Mouse (Mus musculus) forebrain, postnatal 0 days (tissue): ENCODE results near the gene Slc43a2. TPM values are rescaled to one million over a fixed set of nuclear protein-coding genes. Genes with fewer than 3 reads are reported as not detected.

Experiments
- ATAC-seq: fragments of 200-750 bp; cut with Nextera tagmentation; 2 replicates; pipeline ENCODE4 v1.8.0; 2017; ENCODE audit warnings: mild to moderate bottlenecking, moderate library complexity
- DNase-seq: peaks from one replicate; pipeline ENCODE4 v3.0.0-alpha.2; 2015
- H3K27ac ChIP-seq: fragments of 300-500 bp; sonication (generic); 2 replicates; pipeline ENCODE4 v1.5.1; 2014; ENCODE audit warnings: low read depth, mild to moderate bottlenecking, antibody characterized with exemption, low read length, moderate library complexity, mixed read lengths
- H3K27me3 ChIP-seq: fragments of 300-500 bp; sonication (generic); 2 replicates; pipeline ENCODE4 v1.6.1; 2014; ENCODE audit warnings: mild to moderate bottlenecking, low read length, mixed read lengths; ENCODE audit not compliant: insufficient read depth
- H3K36me3 ChIP-seq: fragments of 300-500 bp; sonication (generic); 2 replicates; pipeline ENCODE4 v1.6.1; 2014; ENCODE audit warnings: mild to moderate bottlenecking, moderate library complexity; ENCODE audit not compliant: insufficient read depth
- H3K4me1 ChIP-seq: fragments of 300-500 bp; sonication (generic); 2 replicates; pipeline ENCODE4 v1.6.1; 2014; ENCODE audit warnings: antibody characterized with exemption; ENCODE audit not compliant: insufficient read depth
- H3K4me2 ChIP-seq: fragments of 300-500 bp; sonication (generic); 2 replicates; pipeline ENCODE4 v1.6.1; 2014; ENCODE audit warnings: low read depth, mild to moderate bottlenecking, moderate library complexity
- H3K4me3 ChIP-seq: fragments of 300-500 bp; sonication (generic); 2 replicates; pipeline ENCODE4 v1.5.1; 2014; ENCODE audit warnings: low read depth, low read length, mixed read lengths
- H3K9ac ChIP-seq: fragments of 300-500 bp; sonication (generic); 2 replicates; pipeline ENCODE4 v1.6.1; 2014; ENCODE audit warnings: mild to moderate bottlenecking
- H3K9me3 ChIP-seq: fragments of 300-500 bp; sonication (generic); 2 replicates; pipeline ENCODE4 v1.6.1; 2016; ENCODE audit warnings: low read length
- CTCF ChIP-seq: sonication (generic); IDR thresholded peaks from 2 replicates; pipeline ENCODE4 v1.5.1; 2016; ENCODE audit warnings: antibody characterized with exemption, control low read depth, low read depth
- WGBS: fragments of 180-500 bp; shearing (Covaris S2); extraction: QIAGEN DNeasy Blood & Tissue Kit; methylation state at CpG from one replicate; pipeline ENCODE4 v1.1.7; 2014; 5-methylcytosine and 5-hydroxymethylcytosine counted together
- polyA plus RNA-seq: library from polyadenylated mRNA; unstranded; fragments of >200 nt; fragmentation: Nextera tagmentation; extraction: Ambion mirVana; gene quantifications from 2 replicates; pipeline ENCODE4 v1.2.1, GENCODE M21; 2015
- total RNA-seq: library from RNA; depleted of rRNA; stranded (reverse); fragments of >200 nt; gene quantifications from 2 replicates; pipeline ENCODE4 v1.2.3, GENCODE M21; 2014

The Slc43a2 gene
- total and polyA plus RNA-seq, 2 experiments from 2014 or later: 14.1 to 24.0 TPM

DNA sequence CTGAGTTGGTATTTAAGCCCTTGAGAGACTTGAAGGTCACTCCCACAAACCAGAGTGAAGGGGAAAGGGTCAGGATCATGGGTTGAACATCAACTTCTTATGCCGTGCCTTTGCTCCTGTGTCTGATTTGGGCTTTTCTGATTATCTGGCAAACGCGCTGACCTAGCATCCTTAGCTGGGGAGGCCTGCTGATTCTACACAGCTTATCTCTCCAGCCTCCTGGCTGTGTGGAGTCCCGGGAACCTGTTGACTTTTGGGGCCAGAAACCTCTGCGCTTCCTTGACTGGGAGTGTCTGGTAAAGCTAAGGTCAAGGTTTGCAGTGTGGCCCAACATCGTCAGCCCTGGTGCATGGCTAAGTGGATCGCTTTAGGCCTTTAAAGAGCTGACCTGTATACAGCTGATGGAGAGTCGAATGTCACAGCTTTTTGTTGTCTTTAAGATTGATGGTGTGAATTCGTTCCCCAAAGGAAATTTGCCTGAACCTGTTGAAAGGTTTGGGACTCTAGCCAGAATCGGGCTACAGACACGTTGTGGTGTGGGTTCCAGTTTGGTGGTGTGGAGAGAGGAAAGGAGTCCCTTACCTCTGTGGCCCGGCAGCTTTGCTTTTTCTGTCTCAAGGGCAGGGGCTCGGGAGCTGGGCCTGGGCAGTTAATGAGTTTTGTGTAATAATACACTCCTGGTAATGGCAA is 3.8 kb downstream of the Slc43a2 start:
- Histone ChIP-seq H3K9ac (0 out of 2 replicates have a peak overlapping the region, but pooled peaks have one; percentile 35), H3K27ac (no peak overlapping the region)

DNA sequence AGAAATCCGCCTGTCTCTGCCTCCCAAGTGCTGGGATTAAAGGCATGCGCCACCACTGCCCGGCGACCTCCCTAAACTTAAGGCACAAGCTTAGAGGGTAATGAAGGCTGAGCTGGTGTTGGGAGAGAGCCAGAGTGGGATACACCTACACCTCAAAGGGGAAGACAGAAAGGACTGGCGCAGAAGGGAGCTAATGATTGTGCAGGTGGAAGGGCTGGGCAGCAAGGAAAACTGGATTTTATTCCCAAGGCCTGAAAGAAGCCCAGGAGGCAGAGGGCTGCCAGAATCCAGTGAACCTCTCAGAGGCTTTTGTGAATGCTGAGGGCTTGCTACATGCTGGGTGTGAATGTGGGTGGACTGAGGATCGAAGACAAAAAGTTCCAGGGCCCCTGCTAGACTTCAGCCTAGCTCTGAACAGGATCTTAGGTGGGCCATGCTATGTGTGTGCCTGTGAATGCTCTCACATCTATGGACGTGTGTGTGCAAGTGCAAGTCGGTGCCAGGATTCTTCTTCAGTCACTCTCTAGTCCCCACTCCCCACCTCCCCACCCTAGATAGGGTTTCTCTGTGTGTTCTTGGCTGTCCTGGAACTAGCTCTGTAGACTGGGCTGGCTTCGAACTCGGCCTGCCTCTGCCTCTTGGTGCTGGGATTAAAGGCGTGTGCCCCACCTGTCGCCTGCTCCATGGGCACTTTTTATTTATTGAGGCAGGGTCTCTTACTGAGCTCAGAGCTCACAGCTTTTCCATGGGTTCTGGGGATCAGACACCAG is 4.9 kb downstream of the Slc43a2 start:
- no peak for ATAC-seq
- Histone ChIP-seq H3K9ac (no peak overlapping the region), H3K4me1 (peaks cover 11% of the 10 kb centered on the region), H3K27me3 (no peaks in the 10 kb centered on the region), H3K4me3 (no peak overlapping the region), H3K36me3 (no peaks in the 10 kb centered on the region), H3K27ac (no peak overlapping the region), H3K9me3 (no peaks in the 10 kb centered on the region), H3K4me2 (no peak overlapping the region)
- no peak for DNase-seq
- WGBS: 87% methylated on average over 12 of the region's 12 CpGs
- TF ChIP-seq CTCF: no peak

More for the DNA sequence above, 3.8 kb downstream of the Slc43a2 start:
- Histone ChIP-seq H3K9me3 (no peaks in the 10 kb centered on the region), H3K27me3 (no peaks in the 10 kb centered on the region), H3K36me3 (no peaks in the 10 kb centered on the region), H3K4me2 (peak overlapping the region; percentile 28), H3K4me1 (peaks cover 11% of the 10 kb centered on the region), H3K4me3 (0 out of 2 replicates have a peak overlapping the region, but pooled peaks have one; percentile 11)
- TF ChIP-seq CTCF: no peak
- WGBS: 59% methylated on average over 13 of the region's 13 CpGs
- no peak for DNase-seq
- no peak for ATAC-seq

DNA sequence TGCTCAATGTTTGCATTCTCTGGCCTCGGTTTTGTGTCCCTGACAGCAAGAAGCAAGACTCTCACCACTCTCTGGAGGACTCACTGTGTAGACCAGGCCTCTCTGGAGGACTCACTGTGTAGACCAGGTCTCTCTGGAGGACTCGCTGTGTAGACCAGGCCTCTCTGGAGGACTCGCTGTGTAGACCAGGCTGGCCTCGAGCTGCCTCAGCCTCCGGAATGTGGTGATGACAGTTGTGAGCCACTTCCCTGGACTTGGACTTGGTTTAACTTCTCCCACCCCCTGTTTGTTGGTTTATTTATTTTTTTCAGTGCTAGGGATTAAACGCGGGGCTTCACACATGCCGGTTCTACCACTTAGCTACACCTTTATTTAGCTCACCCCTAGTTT is 5.5 kb downstream of the Slc43a2 start:
- Histone ChIP-seq H3K4me1 (peaks cover 11% of the 10 kb centered on the region), H3K36me3 (no peaks in the 10 kb centered on the region), H3K9me3 (no peaks in the 10 kb centered on the region), H3K27me3 (no peaks in the 10 kb centered on the region), H3K4me3 (no peak overlapping the region), H3K9ac (no peak overlapping the region), H3K4me2 (no peak overlapping the region), H3K27ac (no peak overlapping the region)
- no peak for DNase-seq
- TF ChIP-seq CTCF: no peak
- no peak for ATAC-seq
- WGBS: 89% methylated on average over 8 of the region's 8 CpGs

DNA sequence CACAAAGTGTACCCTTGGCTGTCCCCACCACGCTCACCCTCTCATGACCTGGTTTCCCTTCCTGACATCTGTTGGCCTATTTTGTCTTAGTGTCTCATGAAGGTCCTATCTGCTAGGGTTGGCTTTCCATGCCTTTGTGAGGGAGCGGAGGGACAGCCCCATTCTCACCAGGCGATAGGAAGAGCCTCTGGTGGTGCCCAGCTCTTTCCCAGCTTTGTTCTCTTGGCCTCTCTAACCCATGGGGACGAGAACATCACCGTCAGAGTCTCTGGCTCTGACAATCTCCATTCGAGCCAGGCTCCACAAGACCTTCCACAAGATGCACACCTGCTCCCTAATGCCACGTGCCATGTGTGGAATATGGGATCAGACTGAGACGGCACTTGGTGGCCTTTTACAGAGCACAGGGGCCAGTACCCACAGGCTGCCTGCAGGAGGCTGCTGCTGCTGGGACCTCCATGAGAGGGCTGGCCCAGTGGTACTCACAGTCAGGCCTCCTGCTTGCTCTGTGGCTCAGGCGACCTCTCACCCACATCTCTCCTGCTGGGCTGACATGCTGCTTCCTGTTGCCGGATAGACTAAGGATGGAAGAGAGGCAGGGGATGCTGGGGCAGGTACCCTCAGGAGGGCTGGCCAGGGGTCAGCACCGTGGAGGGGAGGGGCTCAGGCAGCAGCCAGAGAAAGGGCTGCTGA is 6.1 kb downstream of the Slc43a2 start:
- Histone ChIP-seq H3K27me3 (no peaks in the 10 kb centered on the region), H3K4me2 (no peak overlapping the region), H3K27ac (no peak overlapping the region), H3K9me3 (no peaks in the 10 kb centered on the region), H3K4me3 (no peak overlapping the region), H3K4me1 (peaks cover 11% of the 10 kb centered on the region), H3K9ac (no peak overlapping the region), H3K36me3 (no peaks in the 10 kb centered on the region)
- ATAC-seq (peak; percentile 37; the same call in 1 of the 2 replicates), DNase-seq (no peak)
- no peak; the same call in 1 of the 2 replicates for TF ChIP-seq CTCF
- 54% methylated on average over 11 of the region's 11 CpGs for WGBS

DNA sequence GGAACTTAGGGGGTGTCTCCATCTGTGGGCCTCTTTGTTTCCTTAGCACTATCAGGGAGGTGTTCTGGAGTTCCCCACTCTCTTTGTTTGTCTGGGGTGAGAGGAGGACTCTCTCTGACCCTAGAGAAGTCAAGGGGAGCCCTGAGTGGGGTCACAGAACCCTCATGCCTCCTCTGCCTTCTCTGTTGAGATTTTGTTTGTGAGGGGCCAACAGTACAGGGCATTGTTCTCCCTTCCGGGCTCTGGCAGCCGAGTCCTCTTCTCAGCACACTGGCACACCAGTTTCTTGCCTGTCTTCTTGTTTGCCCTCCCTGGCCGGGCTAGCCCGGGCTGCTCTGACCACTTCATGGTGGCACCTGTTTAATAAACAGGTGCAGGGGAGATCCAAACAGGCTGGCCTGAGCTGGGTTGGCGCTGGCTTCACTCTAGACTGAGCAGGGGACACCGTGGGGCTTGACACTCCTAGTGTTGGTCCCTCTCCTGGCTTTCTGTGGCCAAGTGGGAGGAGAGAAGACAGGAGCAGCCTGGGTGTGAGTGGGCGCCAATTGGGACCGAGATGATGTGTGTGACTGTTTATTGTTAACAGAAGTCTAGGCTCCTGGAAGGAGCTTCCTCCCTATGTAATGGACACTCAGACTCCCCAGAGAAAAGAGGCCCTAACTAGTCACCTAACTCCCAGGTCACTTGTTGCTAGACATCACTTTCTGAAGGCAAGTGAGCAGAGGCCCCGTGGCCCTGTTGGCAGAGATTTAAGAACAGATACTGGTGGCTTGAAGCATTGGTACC is 6.9 kb downstream of the Slc43a2 start:
- H3K4me2 ChIP-seq: no peak overlapping the region
- no peak overlapping the region for H3K4me3 ChIP-seq
- no peaks in the 10 kb centered on the region for H3K9me3 ChIP-seq
- no peak for DNase-seq
- no peak overlapping the region for H3K9ac ChIP-seq
- no peak for TF ChIP-seq CTCF
- H3K36me3 ChIP-seq: 0 out of 2 replicates have a peak, but pooled peaks cover 3% of the 10 kb centered on the region
- H3K27me3 ChIP-seq: no peaks in the 10 kb centered on the region
- peak; percentile 12; the same call in 1 of the 2 replicates for ATAC-seq
- 57% methylated on average over 9 of the region's 9 CpGs for WGBS
- 0 out of 2 replicates have a peak overlapping the region, but pooled peaks have one; percentile 15 for H3K27ac ChIP-seq
- peaks cover 8% of the 10 kb centered on the region for H3K4me1 ChIP-seq

DNA sequence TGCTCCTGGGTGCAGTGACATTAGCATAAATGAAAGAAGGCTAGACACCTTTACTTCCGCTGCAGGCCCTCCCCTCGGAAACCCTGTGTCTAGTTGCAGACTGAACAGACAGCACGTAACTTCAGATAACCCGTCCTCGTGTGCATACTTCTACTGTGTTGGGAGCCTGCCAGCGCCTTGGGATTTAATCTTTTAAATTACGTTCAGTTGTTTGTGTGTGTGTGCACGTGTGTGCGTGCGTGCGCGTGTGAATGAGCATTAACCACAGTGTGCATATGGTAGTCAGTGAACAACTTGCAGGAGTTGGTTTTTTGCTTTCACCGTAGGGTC is 7.4 kb downstream of the Slc43a2 start:
- no peak overlapping the region for H3K4me2 ChIP-seq
- H3K27ac ChIP-seq: no peak overlapping the region
- no peak overlapping the region for H3K9ac ChIP-seq
- H3K9me3 ChIP-seq: no peaks in the 10 kb centered on the region
- no peak overlapping the region for H3K4me3 ChIP-seq
- no peak for TF ChIP-seq CTCF
- 0 out of 2 replicates have a peak, but pooled peaks cover 3% of the 10 kb centered on the region for H3K36me3 ChIP-seq
- ATAC-seq (no peak), DNase-seq (no peak)
- WGBS: 72% methylated on average over 13 of the region's 13 CpGs
- H3K27me3 ChIP-seq: no peaks in the 10 kb centered on the region
- H3K4me1 ChIP-seq: peaks cover 3% of the 10 kb centered on the region; the same call in 1 of the 2 replicates
